Mouse (Mus musculus) cerebellum, adult 2 months (tissue): ENCODE data around the gene Itga2b.

Experiments used
- CTCF ChIP-seq: fragments of 200-500 bp; IDR thresholded peaks from 2 replicates; pipeline ENCODE4 v1.5.1; 2011; ENCODE audit warnings: low read depth, mild to moderate bottlenecking, control low read depth, low read length, moderate library complexity, borderline replicate concordance; ENCODE audit not compliant: insufficient read depth
- POLR2A ChIP-seq: fragments of 200-500 bp; IDR thresholded peaks from 2 replicates; pipeline ENCODE4 v1.6.1; 2011; ENCODE audit warnings: low read length, control low read depth, borderline replicate concordance; ENCODE audit not compliant: insufficient read depth

DNA sequence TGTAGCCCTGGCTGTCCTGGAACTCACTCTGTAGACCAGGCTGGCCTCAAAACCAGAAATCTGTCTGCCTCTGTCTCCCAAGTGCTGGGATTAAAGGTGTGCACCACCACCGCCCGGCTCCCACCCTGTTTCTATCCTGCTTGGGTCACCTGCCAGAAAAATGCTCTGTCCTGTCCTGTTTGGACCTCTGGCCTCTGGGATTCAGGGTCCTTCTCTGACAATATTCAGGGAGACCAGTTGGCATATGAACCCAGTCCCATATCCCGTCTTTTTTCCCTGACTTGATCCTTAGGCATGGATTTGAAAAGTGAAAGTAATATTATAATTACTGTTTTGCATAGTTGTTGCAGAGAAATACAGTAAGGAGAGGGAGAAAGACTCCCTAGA, 38.2 kb downstream of the Itga2b start:
- TF ChIP-seq CTCF: no peak
- no peak for TF ChIP-seq POLR2A
